Mouse (Mus musculus) megakaryocyte, embryonic 14.5 days (primary cell): ENCODE measurements around the gene Prkd3.

Experiments used
- FLI1 ChIP-seq: IDR thresholded peaks from 2 replicates; pipeline ENCODE4 v1.6.1; 2012; ENCODE audit warnings: low read length, inconsistent platforms, mixed read lengths
- GATA1 ChIP-seq: IDR thresholded peaks from 3 replicates; pipeline ENCODE4 v1.6.1; 2012; ENCODE audit warnings: mixed read lengths, low read length, inconsistent platforms, borderline replicate concordance

GRCm38 (mm10) chr17:78937229-78937853 lies 83.3 kb downstream of the Prkd3 start:
- TF ChIP-seq GATA1 (no peak), FLI1 (no peak)
